Mouse (Mus musculus) limb, embryonic 13.5 days (tissue): ENCODE measurements around the gene Btbd18. TPM values are rescaled to one million over a fixed set of nuclear protein-coding genes. Genes with fewer than 3 reads are reported as not detected.
A peak's percentile ranks its signal among the peaks of the same experiment; 100 is the strongest.
"Not testable (repeated sequence)": the region's sequence is repeated elsewhere in the genome, so short reads cannot be mapped to it uniquely, and the experiment has no call there.

Source experiments
- ATAC-seq: fragments of 200-750 bp; cut with Nextera tagmentation; 2 replicates; pipeline ENCODE4 v1.8.0; 2017; ENCODE audit warnings: low read depth, moderate number of reproducible peaks, moderate TSS enrichment; ENCODE audit not compliant: low FRiP score
- H3K27ac ChIP-seq: fragments of 300-500 bp; sonication (generic); 2 replicates; pipeline ENCODE4 v1.5.1; 2015; ENCODE audit warnings: inconsistent platforms, mild to moderate bottlenecking, moderate library complexity
- H3K27me3 ChIP-seq: fragments of 300-500 bp; sonication (generic); 2 replicates; pipeline ENCODE4 v1.6.1; 2015; ENCODE audit warnings: mild to moderate bottlenecking, inconsistent platforms
- H3K36me3 ChIP-seq: fragments of 300-500 bp; sonication (generic); 2 replicates; pipeline ENCODE4 v1.6.1; 2015; ENCODE audit warnings: inconsistent platforms, mild to moderate bottlenecking, moderate library complexity
- H3K4me1 ChIP-seq: fragments of 300-500 bp; sonication (generic); 2 replicates; pipeline ENCODE4 v1.6.1; 2015; ENCODE audit warnings: inconsistent platforms
- H3K4me2 ChIP-seq: fragments of 300-500 bp; sonication (generic); replicated peaks from 2 replicates; pipeline ENCODE4 v1.6.1; 2015; ENCODE audit warnings: inconsistent platforms, mild to moderate bottlenecking, moderate library complexity
- H3K4me3 ChIP-seq: fragments of 300-500 bp; sonication (generic); 2 replicates; pipeline ENCODE4 v1.5.1; 2015; ENCODE audit warnings: moderate library complexity, mild to moderate bottlenecking, inconsistent platforms
- H3K9ac ChIP-seq: fragments of 300-500 bp; sonication (generic); 2 replicates; pipeline ENCODE4 v1.6.1; 2015; ENCODE audit warnings: mild to moderate bottlenecking, inconsistent platforms
- H3K9me3 ChIP-seq: fragments of 300-500 bp; sonication (generic); 2 replicates; pipeline ENCODE4 v1.6.1; 2016; ENCODE audit warnings: inconsistent platforms
- WGBS: fragments of 180-500 bp; shearing (Covaris S2); methylation state at CpG from one replicate; pipeline ENCODE4 v1.1.7; 2015; 5-methylcytosine and 5-hydroxymethylcytosine counted together
- polyA plus RNA-seq: library from polyadenylated mRNA; unstranded; fragments of >200 nt; fragmentation: Nextera tagmentation; extraction: Ambion mirVana; gene quantifications from 2 replicates; pipeline ENCODE4 v1.2.1, GENCODE M21; 2015

The Btbd18 gene
- polyA plus RNA-seq, 1 experiment from 2014 or later = 0.45 TPM

- no peaks in the 10 kb centered on the region for H3K9me3 ChIP-seq
- H3K9ac ChIP-seq = peak overlapping the region; percentile 84
- H3K36me3 ChIP-seq = no peaks in the 10 kb centered on the region
- H3K27ac ChIP-seq = peak overlapping the region; percentile 94
- H3K27me3 ChIP-seq = no peaks in the 10 kb centered on the region
- H3K4me3 ChIP-seq = peak overlapping the region; percentile 62
- peaks cover 18% of the 10 kb centered on the region for H3K4me1 ChIP-seq
- peak overlapping the region; percentile 76 for H3K4me2 ChIP-seq
- under 1% methylated on average over 10 of the region's 10 CpGs for WGBS
- ATAC-seq = no peak
Measured at GRCm38 (mm10) chr2:84649674-84650073, 9.2 kb upstream of the Btbd18 start.

GRCm38 (mm10) chr2:84650464-84651195 is 8.2 kb upstream of the Btbd18 start, which contains the start of gene Ctnnd1:
TSS of gene Ctnnd1 (minus strand) at chr2:84650765.
- no peaks in the 10 kb centered on the region for H3K36me3 ChIP-seq
- peaks cover 18% of the 10 kb centered on the region for H3K4me1 ChIP-seq
- peak; percentile 98 for ATAC-seq
- H3K27ac ChIP-seq = peak within 1 kb of the TSS; percentile 94
- WGBS = 0% methylated on average over 15 of the region's 15 CpGs
- H3K9ac ChIP-seq = peak within 1 kb of the TSS; percentile 84
- H3K9me3 ChIP-seq = no peaks in the 10 kb centered on the region
- peak within 1 kb of the TSS; percentile 62 for H3K4me3 ChIP-seq
- H3K27me3 ChIP-seq = no peaks in the 10 kb centered on the region
- peak within 1 kb of the TSS; percentile 76 for H3K4me2 ChIP-seq

- ATAC-seq = no peak
- Histone ChIP-seq H3K27me3 (no peaks in the 10 kb centered on the region), H3K9me3 (no peaks in the 10 kb centered on the region), H3K27ac (no peak overlapping the region), H3K4me3 (no peak overlapping the region), H3K4me2 (no peak overlapping the region), H3K36me3 (no peaks in the 10 kb centered on the region), H3K9ac (no peak overlapping the region), H3K4me1 (peaks cover 7% of the 10 kb centered on the region)
Measured at GRCm38 (mm10) chr2:84653354-84653753, 5.5 kb upstream of the Btbd18 start.

- no peaks in the 10 kb centered on the region for H3K4me1 ChIP-seq
- 81% methylated on average over 1 of the region's 1 CpGs for whole genome bisulfite sequencing
- no peak for ATAC-seq
Measured at GRCm38 (mm10) chr2:84655864-84656263, 3.0 kb upstream of the Btbd18 start.

GRCm38 (mm10) chr2:84660253-84660652 is 1.4 kb downstream of the Btbd18 start:
- ATAC-seq = no peak
- H3K4me3 ChIP-seq = no peak overlapping the region
- no peak overlapping the region for H3K27ac ChIP-seq

More at GRCm38 (mm10) chr2:84655864-84656263, 3.0 kb upstream of the Btbd18 start:
- Histone ChIP-seq H3K27ac (no peak overlapping the region), H3K4me3 (no peak overlapping the region), H3K4me2 (no peak overlapping the region), H3K36me3 (no peaks in the 10 kb centered on the region), H3K27me3 (no peaks in the 10 kb centered on the region), H3K9me3 (no peaks in the 10 kb centered on the region), H3K9ac (no peak overlapping the region)

GRCm38 (mm10) chr2:84662866-84663265 is 4.0 kb downstream of the Btbd18 start:
- ATAC-seq = no peak
- no peaks in the 10 kb centered on the region for H3K9me3 ChIP-seq
- H3K27ac ChIP-seq = no peak overlapping the region
- no peak overlapping the region for H3K4me2 ChIP-seq
- H3K9ac ChIP-seq = no peak overlapping the region
- no peak overlapping the region for H3K4me3 ChIP-seq
- no peaks in the 10 kb centered on the region for H3K27me3 ChIP-seq
- H3K36me3 ChIP-seq = no peaks in the 10 kb centered on the region
- 38% methylated on average over 2 of the region's 2 CpGs for WGBS
- no peaks in the 10 kb centered on the region for H3K4me1 ChIP-seq

More at GRCm38 (mm10) chr2:84660253-84660652, 1.4 kb downstream of the Btbd18 start:
- Histone ChIP-seq H3K4me2 (no peak overlapping the region), H3K9ac (no peak overlapping the region), H3K9me3 (no peaks in the 10 kb centered on the region), H3K4me1 (no peaks in the 10 kb centered on the region), H3K36me3 (no peaks in the 10 kb centered on the region), H3K27me3 (no peaks in the 10 kb centered on the region)
- WGBS = 65% methylated on average over 3 of the region's 3 CpGs

- WGBS = 65% methylated on average over 12 of the region's 12 CpGs
- no peaks in the 10 kb centered on the region for H3K9me3 ChIP-seq
- H3K36me3 ChIP-seq = peaks cover 10% of the 10 kb centered on the region
- H3K27me3 ChIP-seq = no peaks in the 10 kb centered on the region
- peaks cover 10% of the 10 kb centered on the region for H3K4me1 ChIP-seq
- H3K4me3 ChIP-seq = no peak overlapping the region
- H3K4me2 ChIP-seq = no peak overlapping the region
- ATAC-seq = no peak
- H3K27ac ChIP-seq = no peak overlapping the region
- H3K9ac ChIP-seq = no peak overlapping the region
Measured at GRCm38 (mm10) chr2:84666081-84666480, 7.2 kb downstream of the Btbd18 start.

GRCm38 (mm10) chr2:84669828-84670568 is 11.1 kb downstream of the Btbd18 start:
- ATAC-seq = peak; percentile 75
- Histone ChIP-seq H3K4me3 (peak overlapping the region; percentile 94), H3K4me2 (peak overlapping the region; percentile 73), H3K36me3 (peaks cover 34% of the 10 kb centered on the region), H3K9ac (peak overlapping the region; percentile 90), H3K9me3 (no peaks in the 10 kb centered on the region), H3K27ac (peak overlapping the region; percentile 94), H3K4me1 (peaks cover 10% of the 10 kb centered on the region), H3K27me3 (no peaks in the 10 kb centered on the region)
- WGBS = 3% methylated on average over 39 of the region's 39 CpGs

GRCm38 (mm10) chr2:84670569-84670933 is 11.7 kb downstream of the Btbd18 start, which contains the start of gene Selenoh:
TSS of gene Selenoh (minus strand) at chr2:84670770.
- H3K4me3 ChIP-seq = peak within 1 kb of the TSS; percentile 94

GRCm38 (mm10) chr2:84671535-84671934 is 12.7 kb downstream of the Btbd18 start:
- not testable (repeated sequence) for ATAC-seq, H3K27me3 ChIP-seq, H3K9ac ChIP-seq, H3K9me3 ChIP-seq, H3K27ac ChIP-seq, H3K4me1 ChIP-seq
- 71% methylated on average over 4 of the region's 5 CpGs for WGBS
- H3K4me3 ChIP-seq = peak overlapping the region; percentile 94; the same call in 1 of the 2 replicates
- peak overlapping the region; percentile 73 for H3K4me2 ChIP-seq
- H3K36me3 ChIP-seq = peaks cover 44% of the 10 kb centered on the region

More at GRCm38 (mm10) chr2:84670569-84670933, 11.7 kb downstream of the Btbd18 start, which contains the start of gene Selenoh:
- Histone ChIP-seq H3K4me2 (peak within 1 kb of the TSS; percentile 73), H3K27me3 (no peaks in the 10 kb centered on the region), H3K36me3 (peaks cover 40% of the 10 kb centered on the region), H3K9ac (peak within 1 kb of the TSS; percentile 90), H3K27ac (peak within 1 kb of the TSS; percentile 94), H3K4me1 (peaks cover 10% of the 10 kb centered on the region), H3K9me3 (no peaks in the 10 kb centered on the region)
- WGBS = under 1% methylated on average over 20 of the region's 20 CpGs
- ATAC-seq = peak; percentile 97

- 11% methylated on average over 22 of the region's 22 CpGs for WGBS
- peak overlapping the region; percentile 97 for H3K4me3 ChIP-seq
- peaks cover 38% of the 10 kb centered on the region for H3K36me3 ChIP-seq
- peak; percentile 56 for ATAC-seq
- H3K27ac ChIP-seq = no peak overlapping the region
- no peaks in the 10 kb centered on the region for H3K9me3 ChIP-seq
- H3K4me2 ChIP-seq = peak overlapping the region; percentile 66
- peaks cover 17% of the 10 kb centered on the region for H3K4me1 ChIP-seq
- peak overlapping the region; percentile 59 for H3K9ac ChIP-seq
- no peaks in the 10 kb centered on the region for H3K27me3 ChIP-seq
Measured at GRCm38 (mm10) chr2:84677270-84677967, 18.5 kb downstream of the Btbd18 start.
